Mouse (Mus musculus) testis, adult 2 months (tissue): ENCODE results near the gene Swt1.

Source experiments
- CTCF ChIP-seq: fragments of 200-500 bp; IDR thresholded peaks from 2 replicates; pipeline ENCODE4 v1.5.1; 2012; ENCODE audit warnings: low read depth, mild to moderate bottlenecking, inconsistent platforms, low read length, moderate library complexity; ENCODE audit not compliant: control insufficient read depth, insufficient read depth, insufficient replicate concordance
- POLR2A ChIP-seq: fragments of 200-500 bp; IDR thresholded peaks from 2 replicates; pipeline ENCODE4 v1.6.1; 2012; ENCODE audit warnings: low read depth, mild to moderate bottlenecking, inconsistent platforms, low read length, moderate library complexity; ENCODE audit not compliant: control insufficient read depth

DNA sequence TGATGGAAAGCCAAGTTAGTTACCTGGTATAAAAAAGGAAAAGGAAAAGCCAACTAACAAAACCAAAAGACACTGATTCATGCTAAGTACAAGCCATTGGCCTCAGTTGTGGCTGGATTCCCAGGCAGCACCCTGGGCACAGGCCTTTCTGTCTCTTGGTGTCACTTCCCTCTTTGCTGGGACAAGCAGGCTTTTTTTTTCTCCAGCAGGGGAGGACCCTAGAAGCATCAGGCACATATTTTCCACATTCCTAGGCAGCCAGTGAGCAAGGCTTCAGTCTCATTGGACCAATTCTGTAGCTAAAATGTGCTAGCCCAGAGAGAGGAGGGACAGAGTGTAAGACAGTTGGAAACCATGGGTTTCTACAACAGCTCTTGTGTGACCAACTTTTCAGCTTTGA, 90.0 kb downstream of the Swt1 start:
- TF ChIP-seq CTCF (no peak), POLR2A (no peak)
